Mouse (Mus musculus) small intestine, adult 2 months (tissue): ENCODE data around the gene Ugt1a1. TPM values are rescaled to one million over a fixed set of nuclear protein-coding genes. Genes with fewer than 3 reads are reported as not detected.

Experiments
- H3K27ac ChIP-seq: fragments of 200-500 bp; 2 replicates; pipeline ENCODE4 v1.5.1; 2012; ENCODE audit warnings: low read depth, low read length, control low read depth, inconsistent platforms; ENCODE audit not compliant: insufficient read depth
- H3K27me3 ChIP-seq: fragments of 200-500 bp; 2 replicates; pipeline ENCODE4 v1.6.1; 2012; ENCODE audit warnings: mild to moderate bottlenecking, moderate library complexity, low read length, inconsistent platforms; ENCODE audit not compliant: control insufficient read depth, insufficient read depth
- H3K36me3 ChIP-seq: fragments of 200-500 bp; 2 replicates; pipeline ENCODE4 v1.6.1; 2012; ENCODE audit warnings: mild to moderate bottlenecking, low read length, control low read depth, inconsistent platforms; ENCODE audit not compliant: control insufficient read depth, insufficient read depth
- H3K4me1 ChIP-seq: fragments of 200-500 bp; 2 replicates; pipeline ENCODE4 v1.6.1; 2012; ENCODE audit warnings: low read length, inconsistent platforms, mixed read lengths; ENCODE audit not compliant: control insufficient read depth, insufficient read depth, insufficient read length
- H3K4me3 ChIP-seq: fragments of 200-500 bp; 2 replicates; pipeline ENCODE4 v1.5.1; 2012; ENCODE audit warnings: low read depth, mild to moderate bottlenecking, control low read depth, inconsistent platforms, low read length, moderate library complexity
- CTCF ChIP-seq: fragments of 200-500 bp; IDR thresholded peaks from 2 replicates; pipeline ENCODE4 v1.5.1; 2012; ENCODE audit warnings: low read depth, mild to moderate bottlenecking, control low read depth, inconsistent platforms, low read length, moderate library complexity, mixed read lengths; ENCODE audit not compliant: insufficient replicate concordance, insufficient read length; ENCODE audit errors: extremely low read depth
- POLR2A ChIP-seq: fragments of 200-500 bp; IDR thresholded peaks from 2 replicates; pipeline ENCODE4 v1.6.1; 2012; ENCODE audit warnings: low read depth, mild to moderate bottlenecking, control low read depth, inconsistent platforms, low read length, moderate library complexity
- WGBS: fragments of 180-500 bp; shearing (Covaris S2); methylation state at CpG from one replicate; pipeline ENCODE4 v1.1.7; 2018; 5-methylcytosine and 5-hydroxymethylcytosine counted together
- polyA plus RNA-seq: library from polyadenylated mRNA; depleted of rRNA; stranded (reverse); fragments of >200 nt; gene quantifications from 2 replicates; pipeline ENCODE4 v1.2.3, GENCODE M21; 2012

Gene Ugt1a1
- polyA plus RNA-seq, 1 experiment: 88.2 TPM

DNA sequence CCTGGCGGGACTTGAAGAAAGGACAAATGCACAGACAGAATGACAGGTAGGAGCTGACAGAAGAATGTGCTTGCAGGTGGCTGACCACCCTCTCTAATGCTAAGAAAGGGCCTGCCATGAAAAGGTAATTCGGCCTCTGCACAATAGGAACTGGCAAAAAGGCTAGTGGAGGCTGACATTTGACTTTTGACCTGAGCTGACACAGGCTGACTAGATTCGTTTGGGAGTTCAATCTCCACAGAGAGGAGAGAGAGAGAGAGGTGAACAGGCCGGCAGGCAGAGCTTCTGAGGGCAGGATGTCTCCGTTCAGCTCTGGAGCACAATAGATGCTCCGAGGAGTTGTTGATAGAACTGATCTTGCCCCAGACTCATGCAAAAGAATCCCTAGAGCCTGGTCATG is 34.6 kb downstream of the Ugt1a1 start:
- WGBS: 42% methylated on average over 6 of the region's 6 CpGs
- Histone ChIP-seq H3K27ac (no peak overlapping the region), H3K4me1 (peaks cover 3% of the 10 kb centered on the region; the same call in 1 of the 2 replicates), H3K27me3 (no peaks in the 10 kb centered on the region), H3K4me3 (no peak overlapping the region), H3K36me3 (no peaks in the 10 kb centered on the region)
- no peak for TF ChIP-seq CTCF
- no peak for TF ChIP-seq POLR2A

DNA sequence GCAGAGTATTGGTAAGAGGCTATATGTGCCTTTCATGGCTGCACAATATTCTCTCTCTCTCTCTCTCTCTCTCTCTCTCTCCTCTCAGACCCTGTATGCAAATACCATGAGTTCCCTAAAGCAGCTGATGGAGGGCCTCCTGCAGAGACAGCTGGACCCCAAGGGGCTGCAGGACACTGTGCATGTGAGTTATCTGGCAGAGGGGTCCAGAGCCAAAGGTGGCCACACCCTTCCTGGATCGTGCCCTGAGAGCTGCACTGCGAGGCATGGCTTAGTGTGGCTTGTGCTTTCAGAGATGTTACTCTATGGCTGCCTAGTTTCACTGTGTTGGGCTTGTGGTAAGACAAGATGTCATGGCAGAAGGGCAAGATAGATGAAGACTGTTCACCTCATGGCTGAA is 35.9 kb downstream of the Ugt1a1 start:
- H3K36me3 ChIP-seq: no peaks in the 10 kb centered on the region
- no peak overlapping the region for H3K4me3 ChIP-seq
- H3K27ac ChIP-seq: no peak overlapping the region
- TF ChIP-seq POLR2A (no peak), CTCF (no peak)
- H3K4me1 ChIP-seq: peaks cover 3% of the 10 kb centered on the region; the same call in 1 of the 2 replicates
- 38% methylated on average over 2 of the region's 2 CpGs for WGBS
- H3K27me3 ChIP-seq: no peaks in the 10 kb centered on the region

DNA sequence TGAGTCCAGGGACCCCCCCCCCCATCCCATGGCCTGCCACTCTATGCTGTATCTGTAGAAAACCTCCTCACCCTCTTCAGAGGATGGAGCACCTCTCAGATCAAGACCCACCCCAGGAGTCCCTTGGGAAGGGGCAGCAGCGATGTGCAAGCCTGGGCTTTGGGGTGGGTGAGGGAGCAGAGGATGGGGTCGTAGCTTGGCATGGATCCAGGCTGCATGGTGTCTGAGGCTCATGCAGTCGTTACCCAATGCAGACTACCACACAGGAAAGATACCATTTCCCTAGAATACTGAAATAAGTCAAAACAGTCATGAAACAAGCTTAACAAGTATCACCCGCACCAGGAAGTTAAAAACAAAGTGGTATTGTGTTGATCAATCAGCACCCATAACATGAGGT is 36.9 kb downstream of the Ugt1a1 start:
- Histone ChIP-seq H3K4me1 (peaks cover 12% of the 10 kb centered on the region), H3K36me3 (no peaks in the 10 kb centered on the region), H3K27ac (no peak overlapping the region), H3K4me3 (no peak overlapping the region), H3K27me3 (no peaks in the 10 kb centered on the region)
- WGBS: 56% methylated on average over 4 of the region's 4 CpGs
- TF ChIP-seq POLR2A (no peak), CTCF (no peak)

DNA sequence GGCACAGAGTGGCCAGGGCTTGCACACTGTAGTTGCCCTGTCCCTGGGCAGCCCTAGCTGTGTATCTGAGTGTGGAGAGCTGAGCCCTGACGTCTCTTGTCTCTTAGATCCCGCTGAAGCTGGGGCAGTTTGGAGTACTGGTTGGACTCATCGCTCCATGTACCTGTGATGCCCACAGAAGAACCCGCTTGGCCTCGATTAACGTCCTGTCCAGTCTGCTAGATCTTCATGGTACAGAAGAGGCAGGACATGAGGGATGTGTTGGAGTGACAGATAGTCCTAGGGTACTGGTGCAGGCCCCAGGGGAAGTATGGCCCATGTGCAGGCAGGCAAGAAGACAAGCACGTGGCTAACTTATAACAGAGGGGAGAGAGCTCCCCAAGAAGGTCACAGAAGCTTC is 37.8 kb downstream of the Ugt1a1 start:
- H3K4me3 ChIP-seq: no peak overlapping the region
- H3K4me1 ChIP-seq: peaks cover 15% of the 10 kb centered on the region
- H3K36me3 ChIP-seq: no peaks in the 10 kb centered on the region
- 83% methylated on average over 7 of the region's 7 CpGs for WGBS
- TF ChIP-seq CTCF: no peak
- no peak for TF ChIP-seq POLR2A
- no peak overlapping the region for H3K27ac ChIP-seq
- no peaks in the 10 kb centered on the region for H3K27me3 ChIP-seq

DNA sequence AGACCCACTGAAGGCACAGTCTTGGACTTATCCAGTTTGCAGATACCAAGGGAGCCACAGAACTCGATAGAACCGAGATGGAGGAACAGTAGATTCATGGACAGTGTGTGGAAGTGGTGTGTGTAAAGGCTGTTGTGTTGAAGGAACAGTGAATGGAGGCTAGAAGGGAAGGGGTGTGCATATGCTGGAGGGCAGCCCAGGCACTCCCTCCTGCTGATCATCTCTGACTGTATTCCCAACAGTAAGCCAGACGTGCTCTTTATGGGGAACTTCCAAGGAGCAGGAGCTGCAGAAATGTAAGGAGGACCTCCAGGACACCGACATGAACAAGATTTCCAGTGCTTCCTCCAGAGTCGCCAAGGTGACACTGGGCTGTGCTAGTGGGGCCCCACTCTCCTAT is 38.3 kb downstream of the Ugt1a1 start:
- WGBS: 82% methylated on average over 5 of the region's 5 CpGs
- H3K27me3 ChIP-seq: no peaks in the 10 kb centered on the region
- TF ChIP-seq CTCF (no peak), POLR2A (no peak)
- peaks cover 15% of the 10 kb centered on the region for H3K4me1 ChIP-seq
- no peak overlapping the region for H3K4me3 ChIP-seq
- H3K27ac ChIP-seq: no peak overlapping the region
- no peaks in the 10 kb centered on the region for H3K36me3 ChIP-seq

DNA sequence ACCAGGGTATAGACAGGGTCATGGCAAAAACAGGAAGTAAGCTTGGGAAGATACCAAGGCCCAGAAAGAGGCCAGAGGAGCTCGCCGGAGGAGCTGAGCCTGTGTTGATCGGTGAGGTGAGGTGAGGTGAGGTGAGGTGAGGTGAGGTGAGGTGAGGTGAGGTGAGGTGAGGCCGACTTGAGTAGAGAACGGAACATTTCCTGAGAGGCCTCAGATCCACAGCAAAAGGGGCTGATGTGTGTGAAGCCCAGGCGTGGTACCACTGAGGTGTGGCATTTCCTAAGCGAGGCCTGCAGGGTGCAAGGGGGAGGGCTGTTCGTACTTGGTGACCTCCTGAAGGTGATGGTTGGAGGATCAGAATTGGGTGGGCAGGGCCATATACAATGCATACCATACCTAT is 41.3 kb downstream of the Ugt1a1 start:
- Histone ChIP-seq H3K4me1 (peaks cover 12% of the 10 kb centered on the region), H3K4me3 (no peak overlapping the region), H3K27me3 (no peaks in the 10 kb centered on the region), H3K36me3 (no peaks in the 10 kb centered on the region), H3K27ac (peak overlapping the region; percentile 15; the same call in 1 of the 2 replicates)
- TF ChIP-seq POLR2A (no peak), CTCF (no peak)
- 52% methylated on average over 8 of the region's 8 CpGs for WGBS

DNA sequence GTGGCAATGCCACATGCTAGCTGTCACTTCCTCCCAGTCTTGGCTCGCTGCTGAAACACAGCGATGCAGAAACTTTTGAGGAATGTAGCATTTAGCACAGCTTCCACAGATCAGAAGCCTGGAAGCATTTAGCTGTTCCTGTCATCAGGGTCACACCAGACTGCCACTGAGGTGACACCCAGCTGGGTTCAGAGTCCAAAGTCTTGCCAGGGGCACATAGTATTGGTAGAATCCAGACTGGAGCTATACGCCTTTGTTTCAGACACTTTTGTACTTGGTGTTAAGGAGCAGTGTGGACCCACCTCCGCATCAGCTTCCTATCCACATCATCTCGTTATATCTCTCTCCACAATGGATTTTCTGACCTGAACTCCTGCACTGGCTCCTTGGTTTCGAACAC is 41.8 kb downstream of the Ugt1a1 start:
- Histone ChIP-seq H3K27ac (peak overlapping the region; percentile 15; the same call in 1 of the 2 replicates), H3K4me1 (peaks cover 12% of the 10 kb centered on the region), H3K4me3 (no peak overlapping the region), H3K27me3 (no peaks in the 10 kb centered on the region), H3K36me3 (no peaks in the 10 kb centered on the region)
- 51% methylated on average over 6 of the region's 6 CpGs for WGBS
- TF ChIP-seq CTCF: no peak
- no peak for TF ChIP-seq POLR2A
